Mouse (Mus musculus) myocyte (in vitro differentiated cells): ENCODE results near the gene Il1rapl1. TPM values are rescaled to one million over a fixed set of nuclear protein-coding genes. Genes with fewer than 3 reads are reported as not detected.

Experiments used
- H3K27me3 ChIP-seq: one replicate; pipeline ENCODE4 v1.6.1; 2011; ENCODE audit not compliant: control insufficient read depth, insufficient read depth, insufficient read length
- H3K36me3 ChIP-seq: one replicate; pipeline ENCODE4 v1.6.1; 2011; ENCODE audit not compliant: control insufficient read depth, insufficient read depth
- H3K4me2 ChIP-seq: one replicate; pipeline ENCODE4 v1.6.1; 2011; ENCODE audit warnings: low read depth, control low read depth
- H3K4me3 ChIP-seq: one replicate; pipeline ENCODE4 v1.5.1; 2011; ENCODE audit warnings: mild to moderate bottlenecking, control low read depth, moderate library complexity
- H3K79me2 ChIP-seq: one replicate; pipeline ENCODE4 v1.6.1; 2011; ENCODE audit not compliant: control insufficient read depth, insufficient read depth
- H3ac ChIP-seq: one replicate; pipeline ENCODE4 v1.6.1; 2011; ENCODE audit not compliant: control insufficient read depth, insufficient read length
- CEBPB ChIP-seq: IDR thresholded peaks from 2 replicates; pipeline ENCODE4 v1.6.1; 2011; ENCODE audit warnings: mild to moderate bottlenecking, moderate library complexity; ENCODE audit not compliant: poor library complexity, insufficient read depth, severe bottlenecking
- E2F4 ChIP-seq: IDR thresholded peaks from one replicate; pipeline ENCODE4 v1.6.1; 2011; ENCODE audit warnings: mild to moderate bottlenecking, control low read depth, moderate library complexity; ENCODE audit not compliant: insufficient read depth
- MAX ChIP-seq: IDR thresholded peaks from one replicate; pipeline ENCODE4 v1.6.1; 2011; ENCODE audit warnings: low read depth, mild to moderate bottlenecking, control low read depth
- MYOD1 ChIP-seq, 3 experiments: IDR thresholded peaks; one replicate each; pipeline ENCODE4 v1.6.1; 2011; ENCODE audit warnings: control low read depth in 2 of 3, low read depth in 2 of 3, mild to moderate bottlenecking in 2 of 3, moderate library complexity in 1 of 3; ENCODE audit not compliant: insufficient read length in 2 of 3, control insufficient read depth in 1 of 3
- MYOG ChIP-seq, 3 experiments: IDR thresholded peaks; one replicate each; pipeline ENCODE4 v1.6.1; 2011; ENCODE audit warnings: control low read depth in 2 of 3, low read depth in 2 of 3, mild to moderate bottlenecking in 2 of 3; ENCODE audit not compliant: insufficient read length in 2 of 3, control insufficient read depth in 1 of 3, insufficient read depth in 1 of 3
- POLR2A ChIP-seq: IDR thresholded peaks from one replicate; pipeline ENCODE4 v1.6.1; 2011; ENCODE audit warnings: low read depth, mild to moderate bottlenecking, control low read depth, moderate library complexity; ENCODE audit not compliant: insufficient read length
- POLR2AphosphoS2 ChIP-seq: IDR thresholded peaks from one replicate; pipeline ENCODE4 v1.6.1; 2011; ENCODE audit warnings: low read depth, control low read depth; ENCODE audit not compliant: insufficient read length
- REST ChIP-seq: IDR thresholded peaks from one replicate; pipeline ENCODE4 v1.6.1; 2011; ENCODE audit warnings: mild to moderate bottlenecking, control low read depth, moderate library complexity; ENCODE audit not compliant: insufficient read depth, insufficient read length
- SRF ChIP-seq: IDR thresholded peaks from one replicate; pipeline ENCODE4 v1.6.1; 2011; ENCODE audit warnings: low read depth; ENCODE audit not compliant: control insufficient read depth, insufficient read length
- TCF12 ChIP-seq: IDR thresholded peaks from one replicate; pipeline ENCODE4 v1.6.1; 2011; ENCODE audit warnings: mild to moderate bottlenecking, control low read depth; ENCODE audit not compliant: poor library complexity, insufficient read depth, severe bottlenecking
- TCF3 ChIP-seq: IDR thresholded peaks from one replicate; pipeline ENCODE4 v1.6.1; 2011; ENCODE audit warnings: low read depth, control low read depth; ENCODE audit not compliant: insufficient read length
- USF1 ChIP-seq: IDR thresholded peaks from one replicate; pipeline ENCODE4 v1.6.1; 2011; ENCODE audit warnings: low read depth, mild to moderate bottlenecking, control low read depth, moderate library complexity
- polyA plus RNA-seq: library from polyadenylated mRNA; unstranded; fragments of >200 nt; fragmentation: generic; extraction: Trizol; gene quantifications from one replicate; pipeline ENCODE4 v1.2.1, GENCODE M21; 2012; ENCODE audit warnings: missing spikeins

The Il1rapl1 gene
- polyA plus RNA-seq = not detected

- Histone ChIP-seq H3K36me3 (no peaks in the 10 kb centered on the region), H3K79me2 (no peaks in the 10 kb centered on the region), H3K4me2 (peak within 1 kb of the TSS; percentile 30), H3K27me3 (no peaks in the 10 kb centered on the region), H3K4me3 (no peak within 1 kb of the TSS), H3ac (no peak within 1 kb of the TSS)
- TF ChIP-seq POLR2A (no peak), TCF3 (no peak), MYOG (IDR thresholded peaks at IDR 0.05; ENCODE audit: control insufficient read depth in 1 of 3, insufficient read depth in 1 of 3, insufficient read length in 2 of 3, low read depth in 2 of 3) (no peak), MYOD1 (IDR thresholded peaks at IDR 0.05; ENCODE audit: control insufficient read depth in 1 of 3, insufficient read length in 2 of 3, low read depth in 2 of 3) (no peak), E2F4 (no peak), POLR2AphosphoS2 (no peak), MAX (no peak), REST (no peak), USF1 (no peak), SRF (no peak), TCF12 (no peak), CEBPB (no peak)
Measured at GRCm38 (mm10) chrX:88115609-88116073, at the start of gene Il1rapl1. TSS of gene Il1rapl1 (minus strand) at chrX:88115645.

GRCm38 (mm10) chrX:88158037-88158436 lies 42.6 kb upstream of the Il1rapl1 start:
- Histone ChIP-seq H3ac (no peak overlapping the region), H3K36me3 (no peaks in the 10 kb centered on the region), H3K79me2 (no peaks in the 10 kb centered on the region), H3K27me3 (no peaks in the 10 kb centered on the region), H3K4me3 (no peak overlapping the region), H3K4me2 (no peak overlapping the region)
- TF ChIP-seq USF1 = no peak
- no peak for TF ChIP-seq CEBPB
- TF ChIP-seq TCF12 = no peak
- no peak for TF ChIP-seq MYOD1 (IDR thresholded peaks at IDR 0.05; ENCODE audit: control insufficient read depth in 1 of 3, insufficient read length in 2 of 3, low read depth in 2 of 3)
- no peak for TF ChIP-seq MYOG (IDR thresholded peaks at IDR 0.05; ENCODE audit: control insufficient read depth in 1 of 3, insufficient read depth in 1 of 3, insufficient read length in 2 of 3, low read depth in 2 of 3)
- TF ChIP-seq TCF3 = no peak
- TF ChIP-seq E2F4 = no peak
- TF ChIP-seq SRF = no peak
- TF ChIP-seq REST = no peak
- TF ChIP-seq POLR2AphosphoS2 = no peak
- TF ChIP-seq POLR2A = no peak
- no peak for TF ChIP-seq MAX

- Histone ChIP-seq H3ac (no peak overlapping the region), H3K79me2 (no peaks in the 10 kb centered on the region), H3K27me3 (no peaks in the 10 kb centered on the region), H3K4me3 (no peak overlapping the region), H3K36me3 (no peaks in the 10 kb centered on the region), H3K4me2 (no peak overlapping the region)
- TF ChIP-seq POLR2A (no peak), CEBPB (no peak), SRF (no peak), POLR2AphosphoS2 (no peak), TCF3 (no peak), REST (no peak), MYOD1 (IDR thresholded peaks at IDR 0.05; ENCODE audit: control insufficient read depth in 1 of 3, insufficient read length in 2 of 3, low read depth in 2 of 3) (no peak), TCF12 (no peak), E2F4 (no peak), MYOG (IDR thresholded peaks at IDR 0.05; ENCODE audit: control insufficient read depth in 1 of 3, insufficient read depth in 1 of 3, insufficient read length in 2 of 3, low read depth in 2 of 3) (no peak), USF1 (no peak), MAX (no peak)
Measured at GRCm38 (mm10) chrX:88125612-88126011, 10.2 kb upstream of the Il1rapl1 start.

- no peaks in the 10 kb centered on the region for H3K79me2 ChIP-seq
- no peak for TF ChIP-seq REST
- TF ChIP-seq USF1 = no peak
- no peak for TF ChIP-seq POLR2A
- no peak for TF ChIP-seq POLR2AphosphoS2
- no peak for TF ChIP-seq E2F4
- no peak for TF ChIP-seq TCF3
- TF ChIP-seq SRF = no peak
- TF ChIP-seq CEBPB = no peak
- TF ChIP-seq MAX = no peak
- TF ChIP-seq MYOD1 (IDR thresholded peaks at IDR 0.05; ENCODE audit: control insufficient read depth in 1 of 3, insufficient read length in 2 of 3, low read depth in 2 of 3) = no peak
- no peak overlapping the region for H3K4me2 ChIP-seq
- no peak overlapping the region for H3K4me3 ChIP-seq
- H3K27me3 ChIP-seq = no peaks in the 10 kb centered on the region
- no peak overlapping the region for H3ac ChIP-seq
- H3K36me3 ChIP-seq = no peaks in the 10 kb centered on the region
Measured at GRCm38 (mm10) chrX:88120070-88120469, 4.6 kb upstream of the Il1rapl1 start.
